Mouse (Mus musculus) kidney, adult 9 months (tissue): ENCODE data around the gene Yipf1.

Experiments
- DNase-seq: peaks from one replicate; pipeline ENCODE4 v3.0.0; 2022

Yipf1 gene

DNA sequence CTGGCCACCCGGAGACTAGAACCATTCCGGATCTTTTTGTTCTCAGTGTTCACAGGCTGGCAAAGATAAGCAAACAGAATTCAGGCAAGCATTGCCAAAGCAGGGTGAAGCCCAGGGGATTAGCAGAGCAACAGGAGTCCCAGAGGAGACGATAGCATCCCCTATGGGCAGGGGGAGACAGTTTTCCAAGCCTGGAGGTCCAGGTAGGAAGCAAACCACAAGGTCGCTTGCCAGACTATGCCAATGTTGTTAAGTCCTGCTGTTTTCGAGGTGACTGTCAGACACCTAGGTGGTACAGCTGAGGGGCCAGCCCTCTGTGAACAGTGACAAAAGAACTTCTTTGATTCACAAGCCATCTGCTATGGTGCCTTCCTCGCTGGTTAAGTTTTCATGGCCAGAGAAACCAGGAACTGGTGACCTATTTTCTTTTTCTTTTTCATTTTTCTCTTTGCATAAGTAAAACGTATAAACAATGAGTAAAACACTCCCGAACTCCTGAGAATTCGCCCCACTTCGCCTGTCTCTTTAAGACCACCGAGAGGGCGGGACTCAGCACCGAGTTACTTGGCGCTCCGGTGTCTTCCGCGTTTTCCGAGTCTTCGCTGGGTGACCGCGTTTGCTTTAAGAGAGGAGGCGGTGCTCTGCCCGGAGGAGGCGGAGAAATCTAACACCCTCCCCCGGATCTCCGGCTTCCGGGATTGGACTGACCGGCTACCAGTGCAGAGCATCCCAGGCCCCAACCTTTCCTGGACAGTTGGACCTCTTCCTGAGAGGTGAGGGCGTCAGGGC, at the start of gene Yipf1:
Gene Yipf1 (plus strand): TSS at position 674 of the 789 bp plus-strand sequence.
- peak; percentile 96 for DNase-seq

DNA sequence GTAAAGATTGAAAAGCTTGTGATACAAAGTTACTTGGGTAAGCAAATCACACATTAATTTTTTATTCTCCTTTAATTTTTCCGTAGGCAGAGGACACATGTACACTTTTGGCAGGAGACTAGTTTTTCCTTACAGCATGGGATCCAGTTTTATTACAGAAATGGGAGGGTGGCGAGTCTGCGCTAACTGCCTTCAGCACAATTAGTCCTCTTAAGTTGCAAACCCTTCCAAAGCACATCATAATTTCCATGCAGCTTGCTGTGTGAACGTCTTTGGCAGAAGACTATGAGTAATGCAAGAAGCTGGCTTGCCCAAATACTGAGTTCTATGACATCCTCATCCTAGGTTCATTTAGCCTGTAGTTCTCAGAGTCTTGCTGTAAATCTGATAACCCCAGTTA, 40.5 kb upstream of the Yipf1 start:
- no peak for DNase-seq

DNA sequence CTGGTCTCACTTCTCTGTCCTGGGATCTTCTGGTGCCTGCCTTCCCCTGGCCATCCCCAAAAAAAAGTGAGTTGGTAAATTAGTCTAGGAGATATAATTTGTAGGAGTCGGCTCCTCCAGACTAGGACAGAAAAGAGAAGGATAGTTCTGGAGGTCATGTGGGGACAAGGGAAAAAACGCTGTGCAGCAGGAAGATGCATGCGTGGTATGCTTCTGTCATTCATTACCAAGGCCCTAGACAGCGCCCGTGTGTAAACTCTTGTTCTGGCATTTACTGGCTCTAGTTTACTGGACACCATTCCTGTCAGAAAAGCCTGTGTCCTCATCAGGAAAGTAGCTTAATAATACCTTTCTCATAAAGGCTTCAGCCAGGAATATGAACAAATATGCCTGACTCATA, 39.7 kb upstream of the Yipf1 start:
- peak; percentile 51 for DNase-seq

DNA sequence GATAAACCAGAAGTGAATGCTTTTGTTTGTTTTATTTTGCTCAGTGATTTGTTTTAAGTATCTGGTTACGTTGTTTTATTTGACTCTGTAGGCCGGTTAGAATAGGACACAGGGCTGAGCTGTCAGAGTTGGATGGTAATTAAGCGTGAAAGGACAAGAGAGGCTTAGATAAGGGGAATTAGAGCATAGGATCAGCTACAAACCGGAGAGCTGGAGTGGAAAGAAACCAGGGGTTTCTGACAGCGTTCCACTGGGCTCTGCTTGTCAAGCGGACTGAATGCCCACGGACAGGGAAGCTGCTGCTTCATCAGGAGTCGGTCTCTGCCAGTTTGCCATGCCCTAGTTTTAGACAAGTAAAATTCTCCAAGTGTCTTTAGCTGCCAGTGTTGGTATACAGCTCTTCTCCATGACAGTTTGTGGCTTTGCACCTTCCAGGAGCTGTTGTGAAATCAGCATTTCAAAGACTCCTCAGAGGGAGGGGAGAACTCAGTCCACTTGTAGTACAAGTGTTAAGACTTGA, 35.9 kb upstream of the Yipf1 start:
- no peak for DNase-seq

GRCm38 (mm10) chr4:107280843-107281475, 33.2 kb upstream of the Yipf1 start:
- DNase-seq, result no peak

- DNase-seq, result no peak
These were observed 28.5 kb upstream of the Yipf1 start for GRCm38 (mm10) chr4:107285446-107286200.

DNA sequence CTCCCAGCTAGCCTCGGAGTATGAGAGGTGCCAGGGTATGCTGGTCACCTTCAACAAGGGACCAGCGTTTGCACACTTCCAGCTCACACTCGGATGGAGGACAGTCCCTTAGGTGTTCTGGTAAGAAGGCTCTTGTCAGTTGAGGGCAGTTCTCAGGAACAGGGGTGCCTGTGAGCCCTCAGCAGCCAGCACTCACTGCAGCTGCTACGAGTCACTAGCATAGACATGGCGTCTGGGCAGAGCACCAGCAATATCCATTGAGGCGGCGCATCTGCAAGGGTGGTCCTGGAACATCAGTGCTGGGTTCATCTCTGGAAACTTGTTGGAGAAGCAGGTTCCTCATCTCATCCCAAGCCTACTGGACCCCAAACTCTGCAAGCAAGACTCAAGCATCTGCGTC, 27.8 kb upstream of the Yipf1 start:
- no peak for DNase-seq

- DNase-seq, result no peak
These were observed 26.6 kb upstream of the Yipf1 start for GRCm38 (mm10) chr4:107287517-107287916.

DNA sequence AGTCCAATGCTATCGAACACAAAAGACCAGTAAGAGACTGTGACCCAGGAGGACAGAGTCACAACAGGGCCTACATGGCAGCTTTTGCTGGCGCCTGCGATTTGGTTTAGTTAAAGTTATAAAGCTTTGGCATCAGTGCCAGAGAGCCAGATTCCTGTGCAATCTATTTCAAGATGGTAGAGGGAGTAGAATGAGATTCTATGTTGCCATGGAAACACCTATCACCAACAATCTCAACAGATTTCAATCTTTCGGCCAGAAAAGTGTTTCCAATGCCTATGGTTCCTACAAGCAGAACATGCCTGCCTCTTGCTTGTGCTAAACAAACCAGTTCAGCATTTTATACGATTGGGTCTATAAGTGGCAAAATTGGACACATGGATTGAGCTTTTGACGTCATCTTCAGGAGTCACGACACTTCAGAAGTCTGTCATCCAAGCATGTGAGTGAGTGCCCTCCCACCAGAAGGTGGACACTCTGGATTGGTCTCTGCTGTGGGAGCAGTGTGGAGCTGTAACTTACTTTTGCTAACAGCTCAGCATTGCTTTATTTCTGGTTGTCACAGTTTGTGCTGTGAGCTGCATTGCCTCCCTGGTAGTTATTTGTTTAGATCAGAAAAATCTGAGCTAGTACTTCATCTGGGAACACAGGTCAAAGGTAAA, 22.4 kb upstream of the Yipf1 start:
- DNase-seq, result no peak

DNA sequence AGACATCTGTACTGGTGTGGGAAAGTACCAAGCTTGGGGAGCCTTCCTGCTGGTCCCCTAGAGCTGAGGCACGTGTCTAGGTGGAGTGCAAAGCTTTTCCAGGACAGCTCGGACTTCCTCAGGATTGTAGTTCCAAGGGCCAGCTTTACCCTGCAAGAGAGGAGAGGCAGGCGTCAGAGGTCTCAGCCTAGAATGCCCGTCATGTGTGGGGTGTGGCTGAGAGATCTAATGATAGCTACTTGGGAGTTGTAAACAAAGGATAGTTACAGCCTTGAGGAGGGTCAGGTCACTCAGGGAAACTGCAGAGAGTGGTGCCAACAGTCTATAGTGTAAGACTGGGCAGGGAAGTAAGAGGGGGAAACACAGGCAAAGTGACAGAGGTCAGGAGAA, 21.9 kb upstream of the Yipf1 start:
- peak; percentile 31 for DNase-seq

DNA sequence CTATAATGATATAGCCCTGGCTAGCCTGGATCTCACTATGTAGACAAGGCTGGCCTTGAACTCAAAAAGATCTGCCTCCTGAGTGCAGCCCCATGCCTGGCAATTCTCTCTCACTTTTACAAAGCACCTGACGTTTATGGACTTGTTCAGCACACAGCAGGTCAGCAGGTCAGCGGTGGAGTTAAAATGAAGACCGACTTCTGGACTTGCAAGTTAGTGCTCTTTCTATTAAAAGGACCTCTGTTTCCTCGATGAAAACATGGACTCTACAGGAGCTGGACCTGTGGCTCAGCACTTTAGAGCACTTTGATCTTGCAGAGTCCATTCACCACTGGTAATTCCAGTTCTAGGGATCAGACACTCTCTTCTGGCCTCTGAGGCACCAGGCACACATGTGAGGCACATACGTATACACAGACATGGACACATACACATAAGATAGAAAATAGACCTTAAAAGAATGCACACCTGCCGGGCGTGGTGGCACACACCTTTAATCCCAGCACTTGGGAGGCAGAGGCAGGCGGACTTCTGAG, 16.0 kb upstream of the Yipf1 start:
- peak; percentile 64 for DNase-seq

DNA sequence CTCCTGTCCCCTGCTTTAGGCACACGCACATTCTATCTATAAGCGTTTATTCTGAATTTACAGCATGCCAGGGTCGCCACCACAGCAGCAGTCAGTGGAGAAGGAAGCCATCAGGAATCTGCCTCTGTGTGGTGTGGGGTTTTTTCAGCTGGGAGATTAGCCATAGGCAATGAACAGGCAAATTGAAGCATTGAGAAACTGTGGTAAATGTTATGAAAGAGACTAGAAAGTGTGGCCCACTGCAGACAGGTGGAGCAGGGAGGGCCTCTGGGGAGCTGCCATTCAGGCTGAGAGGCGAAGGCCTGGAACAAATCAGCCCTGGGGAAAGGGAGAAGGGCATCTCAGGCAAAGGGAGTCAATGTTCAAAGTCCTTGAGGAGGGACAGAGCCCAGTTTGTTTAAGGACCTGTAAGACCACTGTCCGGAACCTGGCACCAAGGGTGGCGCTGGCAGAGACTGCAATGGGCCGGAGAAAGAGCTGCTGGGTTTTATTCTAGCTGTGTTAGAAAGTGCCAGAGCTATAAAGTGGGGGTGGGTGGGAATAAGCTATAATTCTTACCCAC, 14.3 kb upstream of the Yipf1 start:
- DNase-seq, result peak; percentile 83

- DNase-seq, result no peak
These were observed 13.8 kb upstream of the Yipf1 start for GRCm38 (mm10) chr4:107300371-107300770.

DNA sequence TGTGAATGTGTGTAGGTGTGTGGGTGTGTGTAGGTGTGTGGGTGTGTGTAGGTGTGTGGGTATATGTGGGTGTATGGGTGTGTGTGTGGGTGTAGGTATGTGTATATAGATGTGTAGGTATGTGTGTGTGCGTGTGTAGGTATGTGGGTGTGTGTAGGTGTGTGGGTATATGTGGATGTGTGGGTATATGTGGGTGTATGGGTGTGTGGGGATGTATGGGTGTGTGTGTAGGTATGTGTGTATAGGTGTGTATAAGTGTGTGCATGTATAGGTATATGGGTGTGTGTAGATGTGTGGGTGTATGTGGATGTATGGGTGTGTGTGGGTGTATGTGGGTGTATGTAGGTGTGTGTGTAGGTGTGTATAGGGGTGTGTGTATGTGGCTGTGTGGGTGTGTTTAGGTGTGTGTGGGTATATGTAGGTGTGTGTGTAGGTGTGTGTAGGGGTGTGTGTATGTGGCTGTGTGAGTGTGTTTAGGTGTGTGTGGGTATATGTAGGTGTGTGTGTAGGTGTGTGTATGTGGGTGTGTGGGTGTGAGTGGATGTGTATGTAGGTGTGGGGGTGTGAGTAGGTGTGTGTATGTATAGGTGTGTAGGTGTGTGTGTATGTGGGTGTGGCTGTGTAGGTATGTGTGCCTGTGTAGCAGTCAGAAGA, 13.1 kb upstream of the Yipf1 start:
- DNase-seq, result no peak

DNA sequence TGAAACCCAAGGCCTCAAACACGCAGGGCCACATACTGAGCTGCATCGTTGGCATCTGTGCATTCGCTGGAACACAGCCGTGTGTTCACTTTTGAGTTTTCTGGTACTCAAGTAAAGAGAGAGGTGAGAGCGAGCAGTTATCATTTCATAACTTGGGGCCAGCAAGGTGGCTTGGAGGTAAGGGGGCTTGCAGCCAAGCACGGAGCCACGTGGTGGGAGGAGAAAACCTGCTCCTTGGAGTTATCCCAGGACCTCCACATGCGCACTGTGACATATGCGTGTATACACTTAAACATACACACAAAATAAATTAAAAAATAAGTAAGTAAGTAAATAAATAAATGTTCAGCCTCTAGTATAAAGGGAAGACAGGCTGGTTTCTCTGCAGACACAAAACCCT, 11.9 kb upstream of the Yipf1 start:
- DNase-seq, result no peak

DNA sequence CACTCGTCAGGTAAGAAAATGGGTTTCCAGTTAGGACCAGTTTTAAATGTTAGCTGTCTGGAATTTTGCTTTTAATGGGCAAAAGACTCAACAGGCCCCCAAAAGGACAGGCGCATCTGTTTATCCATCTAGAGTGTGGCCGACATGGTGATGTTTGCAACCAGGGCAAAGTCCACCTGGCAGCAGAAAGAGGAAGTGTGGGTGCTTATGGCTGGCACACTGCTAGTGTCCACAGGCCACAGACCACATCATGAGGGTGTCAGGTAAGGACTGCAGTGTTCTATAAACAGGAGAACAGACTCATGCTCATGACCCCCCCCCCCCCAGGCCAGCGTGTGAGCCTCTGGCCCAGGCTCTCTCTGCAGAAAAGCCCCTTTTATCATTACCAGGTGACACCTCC, 11.3 kb upstream of the Yipf1 start:
- DNase-seq, result peak; percentile 78

- DNase-seq, result peak; percentile 37
These were observed 10.6 kb upstream of the Yipf1 start for GRCm38 (mm10) chr4:107303531-107303930.

- DNase-seq, result peak; percentile 86
These were observed 7.2 kb upstream of the Yipf1 start, which contains the start of gene Dio1 for GRCm38 (mm10) chr4:107306966-107307365. Gene Dio1 (minus strand): TSS chr4:107307169.

DNA sequence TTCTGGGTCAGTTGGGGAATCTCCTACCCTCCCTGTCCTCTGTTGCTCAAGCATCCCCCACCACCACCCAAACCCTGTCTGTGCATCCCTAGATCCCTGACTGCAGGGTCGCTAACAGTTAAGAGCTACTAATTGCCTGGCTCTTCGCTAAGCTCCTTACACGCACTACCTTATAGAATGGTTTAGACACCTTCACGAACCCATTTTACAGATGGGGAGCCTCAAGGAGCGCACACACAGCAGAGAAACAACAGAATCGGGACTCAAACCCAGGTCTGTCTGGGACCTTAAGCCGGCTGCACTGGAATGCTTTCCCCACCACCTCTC, 279 bp downstream of the Yipf1 start:
- DNase-seq, result no peak

- no peak for DNase-seq
These were observed 4.5 kb downstream of the Yipf1 start for GRCm38 (mm10) chr4:107318646-107319045.

DNA sequence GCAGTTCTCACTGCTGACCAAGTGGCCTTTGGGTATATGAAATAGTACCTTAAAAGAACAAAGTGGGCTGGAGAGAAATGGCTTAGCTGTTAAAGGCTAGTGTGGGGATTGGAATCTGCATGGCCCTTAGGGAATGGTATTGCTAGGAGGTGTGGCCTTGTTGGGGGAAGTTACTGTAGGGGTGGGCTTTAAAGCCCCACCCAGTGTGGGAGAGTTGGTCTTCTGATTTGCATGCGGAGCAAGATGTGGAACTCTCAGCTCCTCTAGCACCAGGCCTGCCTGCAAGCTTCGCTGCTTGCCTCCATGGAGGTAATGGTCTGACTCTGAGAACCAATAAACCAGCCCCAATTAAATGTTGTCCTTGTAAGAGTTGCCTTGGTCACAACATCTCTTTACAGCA, 6.9 kb downstream of the Yipf1 start:
- no peak for DNase-seq

- no peak for DNase-seq
These were observed 8.9 kb downstream of the Yipf1 start for GRCm38 (mm10) chr4:107323113-107323512.
